Mouse (Mus musculus) myocyte (in vitro differentiated cells): ENCODE data around the gene Mtg1.

ENCODE experiments used
- CEBPB ChIP-seq: IDR thresholded peaks from 2 replicates; pipeline ENCODE4 v1.6.1; 2011; ENCODE audit warnings: mild to moderate bottlenecking, moderate library complexity; ENCODE audit not compliant: poor library complexity, insufficient read depth, severe bottlenecking
- E2F4 ChIP-seq: IDR thresholded peaks from one replicate; pipeline ENCODE4 v1.6.1; 2011; ENCODE audit warnings: mild to moderate bottlenecking, control low read depth, moderate library complexity; ENCODE audit not compliant: insufficient read depth
- MAX ChIP-seq: IDR thresholded peaks from one replicate; pipeline ENCODE4 v1.6.1; 2011; ENCODE audit warnings: low read depth, mild to moderate bottlenecking, control low read depth
- MYOG ChIP-seq, 3 experiments: IDR thresholded peaks; one replicate each; pipeline ENCODE4 v1.6.1; 2011; ENCODE audit warnings: control low read depth in 2 of 3, low read depth in 2 of 3, mild to moderate bottlenecking in 2 of 3; ENCODE audit not compliant: insufficient read length in 2 of 3, control insufficient read depth in 1 of 3, insufficient read depth in 1 of 3
- POLR2A ChIP-seq: IDR thresholded peaks from one replicate; pipeline ENCODE4 v1.6.1; 2011; ENCODE audit warnings: low read depth, mild to moderate bottlenecking, control low read depth, moderate library complexity; ENCODE audit not compliant: insufficient read length
- POLR2AphosphoS2 ChIP-seq: IDR thresholded peaks from one replicate; pipeline ENCODE4 v1.6.1; 2011; ENCODE audit warnings: low read depth, control low read depth; ENCODE audit not compliant: insufficient read length
- REST ChIP-seq: IDR thresholded peaks from one replicate; pipeline ENCODE4 v1.6.1; 2011; ENCODE audit warnings: mild to moderate bottlenecking, control low read depth, moderate library complexity; ENCODE audit not compliant: insufficient read depth, insufficient read length
- TCF12 ChIP-seq: IDR thresholded peaks from one replicate; pipeline ENCODE4 v1.6.1; 2011; ENCODE audit warnings: mild to moderate bottlenecking, control low read depth; ENCODE audit not compliant: poor library complexity, insufficient read depth, severe bottlenecking
- USF1 ChIP-seq: IDR thresholded peaks from one replicate; pipeline ENCODE4 v1.6.1; 2011; ENCODE audit warnings: low read depth, mild to moderate bottlenecking, control low read depth, moderate library complexity

- TF ChIP-seq POLR2A: no peak
- no peak for TF ChIP-seq MYOG (IDR thresholded peaks at IDR 0.05; ENCODE audit: control insufficient read depth in 1 of 3, insufficient read depth in 1 of 3, insufficient read length in 2 of 3, low read depth in 2 of 3)
- TF ChIP-seq TCF12: no peak
- no peak for TF ChIP-seq POLR2AphosphoS2
- no peak for TF ChIP-seq USF1
- no peak for TF ChIP-seq E2F4
- TF ChIP-seq REST: no peak
- TF ChIP-seq MAX: no peak
- no peak for TF ChIP-seq CEBPB
Measured at GRCm38 (mm10) chr7:140192851-140193250, 55.5 kb downstream of the Mtg1 start.
